Mouse (Mus musculus): Measurements from ENCODE around the gene Elmod3.
"Not testable (repeated sequence)": the region's sequence is repeated elsewhere in the genome, so short reads cannot be mapped to it uniquely, and the experiment has no call there.

The Elmod3 gene

DNA sequence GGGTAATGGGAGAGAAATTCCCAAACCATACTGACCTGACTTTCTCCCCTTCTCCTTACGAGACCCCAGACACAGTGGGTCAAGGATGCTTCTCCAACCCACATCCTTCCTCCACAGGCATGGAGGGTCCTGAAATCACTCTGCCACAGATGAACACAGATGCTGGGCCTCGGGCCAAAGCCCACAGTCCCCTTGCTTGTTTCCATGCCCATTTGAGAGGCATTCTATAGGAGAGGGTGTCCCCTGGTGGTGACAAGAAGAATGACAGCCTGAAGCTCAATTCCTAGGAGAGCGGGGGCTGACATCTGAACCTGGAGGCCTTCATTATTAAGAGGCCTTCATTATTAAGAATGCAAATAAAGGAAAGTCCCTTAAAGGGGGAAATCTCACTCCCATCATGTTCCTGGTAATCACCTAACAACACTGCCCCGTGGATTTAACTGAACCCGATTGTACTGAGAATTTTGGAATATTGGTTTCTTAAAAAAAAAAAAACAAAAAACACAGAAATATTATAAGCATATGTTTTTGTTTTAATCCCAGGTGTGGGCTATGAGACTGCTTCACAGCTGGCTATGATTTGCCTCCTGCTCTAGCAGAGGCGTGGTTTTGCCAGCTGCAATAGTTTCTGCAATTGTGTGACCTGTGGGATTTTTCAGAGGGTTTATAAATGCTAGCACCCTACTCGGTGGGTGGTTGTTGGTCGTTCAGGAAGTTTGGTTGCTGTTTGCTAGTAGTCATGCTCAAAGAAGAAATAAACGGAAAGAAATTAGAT is 64.0 kb downstream of the Elmod3 start:
- no peak for DNase-seq (ENCODE audit: low spot score)

DNA sequence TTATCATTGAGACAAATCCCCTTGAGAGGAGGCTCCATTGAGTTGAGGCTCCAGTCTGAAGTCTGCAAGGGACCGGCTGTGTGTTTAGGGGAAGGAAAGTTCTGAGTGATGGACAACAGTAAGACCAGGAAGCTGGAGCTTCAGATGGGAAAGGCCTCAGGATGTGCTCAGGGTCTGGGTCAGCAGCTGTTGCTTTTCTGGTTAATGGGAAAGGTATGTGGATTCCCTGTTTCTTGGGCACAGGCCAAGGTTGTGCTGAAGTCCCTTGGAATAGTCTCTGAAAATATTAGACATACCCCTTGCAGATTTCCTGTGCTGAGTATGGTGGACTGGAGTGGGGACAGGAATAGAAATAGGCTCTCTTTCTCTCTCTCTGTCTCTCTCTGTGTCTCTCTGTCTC is 64.7 kb downstream of the Elmod3 start:
- DNase-seq (ENCODE audit: low spot score) = not testable (repeated sequence)

DNA sequence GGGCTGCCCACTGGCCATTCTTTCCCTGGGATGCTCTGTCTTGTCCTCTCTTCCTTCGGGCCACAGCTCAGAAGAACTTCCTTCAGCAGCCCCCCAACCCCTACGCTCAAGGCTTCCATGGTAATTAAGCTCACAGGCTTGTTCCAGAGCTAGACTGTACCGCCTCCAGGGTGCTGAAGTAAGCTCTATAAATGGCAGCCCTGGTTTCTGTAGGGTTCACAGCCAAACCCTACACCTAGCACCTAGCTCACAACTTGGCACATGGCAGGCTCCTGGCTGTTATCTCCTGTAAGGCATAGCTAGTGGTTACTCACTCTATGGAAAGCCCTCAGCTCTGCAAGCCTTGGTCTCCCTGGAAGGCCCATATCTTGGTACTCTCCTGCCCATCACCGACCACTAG is 65.6 kb downstream of the Elmod3 start:
- DNase-seq (ENCODE audit: low spot score) = no peak

DNA sequence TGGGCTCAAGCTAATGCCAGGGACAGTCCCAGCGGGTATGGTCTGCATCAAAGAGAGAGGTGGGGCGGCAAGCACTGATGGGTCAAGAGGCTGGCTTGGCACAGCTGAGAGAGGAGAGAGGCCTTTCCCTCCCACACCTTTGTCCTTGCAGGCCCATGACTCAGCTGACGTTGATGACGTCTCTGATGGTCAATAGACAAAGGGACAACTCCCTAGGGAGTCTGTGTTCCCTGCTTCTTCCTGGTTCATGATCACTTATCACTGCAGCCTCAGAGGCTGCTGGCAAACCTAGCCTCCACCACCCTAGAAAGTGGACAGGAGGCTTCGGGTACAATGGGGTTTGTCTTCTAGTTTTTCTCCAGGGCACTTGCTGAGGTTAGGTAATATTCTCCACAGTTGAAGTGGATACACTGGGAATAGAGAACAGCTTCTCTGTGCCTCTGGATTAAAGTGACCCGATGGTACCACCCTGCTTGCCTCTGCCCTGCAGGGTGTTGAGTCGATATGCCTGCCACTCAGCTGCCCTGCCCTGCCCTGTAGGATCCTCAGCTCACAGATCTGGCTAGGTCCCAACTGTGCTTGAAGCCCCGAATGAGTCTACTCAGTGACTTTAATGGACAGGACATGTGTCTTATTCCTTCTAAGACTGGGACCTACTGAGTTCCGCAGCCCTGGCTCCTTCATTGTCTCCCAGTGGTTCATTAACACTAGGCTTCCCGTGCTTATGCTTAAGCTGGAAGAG is 69.6 kb downstream of the Elmod3 start:
- DNase-seq (ENCODE audit: low spot score) = no peak

DNA sequence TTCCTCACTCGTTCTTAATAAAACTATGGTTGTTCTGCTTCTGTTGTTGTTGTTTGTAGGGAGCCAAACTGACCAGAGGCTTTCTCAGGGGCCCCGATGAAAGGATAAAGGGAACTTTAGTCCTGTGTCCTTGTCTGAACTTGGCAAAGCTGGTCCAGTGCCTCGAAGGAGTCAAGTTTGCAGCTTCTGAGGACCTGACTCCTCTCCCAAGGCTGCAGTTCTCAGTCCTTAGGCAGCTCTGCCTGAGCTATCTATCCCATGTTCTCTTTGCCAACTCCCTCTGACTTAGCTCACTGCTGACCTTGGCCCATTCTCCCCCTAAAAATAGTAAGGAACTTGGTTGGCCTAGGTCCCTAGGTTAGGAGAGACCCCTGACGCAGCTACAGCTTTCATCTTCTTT is 71.1 kb downstream of the Elmod3 start:
- no peak for DNase-seq (ENCODE audit: low spot score)

DNA sequence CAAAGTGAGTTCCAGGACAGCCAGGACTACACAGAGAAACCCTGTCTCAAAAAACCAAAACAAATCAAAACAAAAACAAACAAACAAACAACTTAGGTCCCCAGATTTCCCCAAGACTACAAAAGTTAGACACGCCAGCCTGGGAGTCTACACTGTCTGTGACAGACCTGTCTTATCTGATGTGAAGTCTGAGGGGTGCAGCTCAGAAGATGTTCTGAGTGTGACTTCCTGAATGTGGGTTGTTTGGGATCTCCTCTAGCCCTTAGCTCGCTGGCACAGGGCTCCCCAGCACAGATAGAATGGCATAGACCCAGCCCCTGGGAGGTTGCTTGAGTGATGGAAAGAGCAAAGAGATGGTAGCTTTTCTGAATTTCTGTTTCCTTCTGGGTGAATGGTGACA is 74.1 kb downstream of the Elmod3 start:
- DNase-seq (ENCODE audit: low spot score) = no peak

DNA sequence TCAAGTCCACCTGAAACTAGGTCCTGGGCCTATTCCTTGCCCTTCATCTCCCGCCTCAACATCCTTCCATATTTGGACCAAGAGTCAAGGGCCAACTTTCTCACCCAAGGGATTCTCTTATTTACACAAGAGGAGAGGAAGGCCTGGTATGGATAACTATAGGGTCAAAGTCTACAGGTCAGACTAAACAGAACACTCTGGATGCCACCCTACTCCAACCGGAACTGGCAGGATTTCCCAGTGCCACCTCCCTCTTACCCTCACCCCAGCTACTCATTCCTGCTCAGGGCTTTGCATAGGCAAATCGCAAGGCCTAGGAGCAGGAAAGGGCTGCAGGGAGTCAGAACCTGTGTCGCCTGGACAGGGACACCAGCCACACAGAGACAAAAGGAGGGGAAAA is 75.0 kb downstream of the Elmod3 start:
- DNase-seq (ENCODE audit: low spot score) = no peak

DNA sequence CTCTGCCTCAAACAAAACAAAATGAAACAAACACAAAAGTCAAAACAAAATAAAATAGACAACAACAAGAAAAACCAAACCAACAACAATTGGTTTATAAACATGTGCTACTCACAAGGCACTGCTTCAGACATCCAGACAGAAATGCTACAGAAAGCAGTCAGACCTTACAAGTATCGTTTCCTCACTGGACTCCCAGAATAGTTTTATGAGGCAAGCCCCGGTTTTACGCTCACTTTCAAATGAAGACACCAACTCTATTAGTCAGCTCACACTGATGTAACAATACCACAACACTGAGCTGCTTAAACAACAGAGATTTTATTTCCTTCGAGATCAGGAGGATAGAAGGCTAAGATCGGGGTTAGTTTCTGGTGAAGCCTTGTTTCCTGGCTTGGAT is 75.9 kb downstream of the Elmod3 start:
- DNase-seq (ENCODE audit: low spot score) = no peak

DNA sequence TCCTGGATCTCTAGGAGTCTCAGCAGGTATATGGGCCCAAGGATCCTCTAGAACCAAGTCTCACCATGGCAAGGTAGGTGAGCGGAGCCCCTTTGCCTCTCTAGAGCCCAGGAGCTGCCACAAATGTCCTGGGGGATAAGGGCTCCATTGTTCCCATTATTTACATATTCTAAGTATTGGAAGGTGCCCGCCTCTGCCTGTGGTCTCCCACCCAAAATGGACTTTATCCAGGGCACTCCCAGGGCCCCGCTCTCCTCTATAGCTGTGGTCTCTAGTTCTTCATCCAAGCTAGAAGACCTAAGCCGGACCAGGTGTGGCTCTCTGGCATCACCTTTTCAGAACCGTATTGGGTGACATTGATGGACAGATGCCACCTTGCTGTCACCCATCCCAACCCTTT is 76.6 kb downstream of the Elmod3 start, which contains the start of gene Sh2d6:
Gene Sh2d6 (minus strand): TSS at position 101 of the 400 bp plus-strand sequence.
- DNase-seq (ENCODE audit: low spot score) = no peak

DNA sequence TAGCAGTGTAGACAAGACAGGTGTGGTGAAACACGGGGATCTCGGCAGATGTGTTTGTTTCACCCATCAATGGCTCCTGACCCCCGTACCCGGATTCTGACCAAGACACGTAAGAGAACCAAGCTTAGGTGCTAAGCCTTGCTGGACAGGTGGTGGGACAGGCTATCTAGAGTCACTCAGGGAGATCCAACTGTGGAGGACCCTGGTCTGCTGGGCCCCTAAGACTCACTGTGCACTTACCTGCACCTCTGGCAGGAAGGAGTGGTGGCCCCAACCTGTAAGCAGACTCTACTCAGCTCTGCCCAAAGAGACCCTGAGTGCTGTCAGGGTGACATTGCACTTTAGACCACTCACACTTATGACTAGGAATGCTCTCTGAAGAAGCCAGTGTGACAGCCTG is 77.3 kb downstream of the Elmod3 start:
- no peak for DNase-seq (ENCODE audit: low spot score)

DNA sequence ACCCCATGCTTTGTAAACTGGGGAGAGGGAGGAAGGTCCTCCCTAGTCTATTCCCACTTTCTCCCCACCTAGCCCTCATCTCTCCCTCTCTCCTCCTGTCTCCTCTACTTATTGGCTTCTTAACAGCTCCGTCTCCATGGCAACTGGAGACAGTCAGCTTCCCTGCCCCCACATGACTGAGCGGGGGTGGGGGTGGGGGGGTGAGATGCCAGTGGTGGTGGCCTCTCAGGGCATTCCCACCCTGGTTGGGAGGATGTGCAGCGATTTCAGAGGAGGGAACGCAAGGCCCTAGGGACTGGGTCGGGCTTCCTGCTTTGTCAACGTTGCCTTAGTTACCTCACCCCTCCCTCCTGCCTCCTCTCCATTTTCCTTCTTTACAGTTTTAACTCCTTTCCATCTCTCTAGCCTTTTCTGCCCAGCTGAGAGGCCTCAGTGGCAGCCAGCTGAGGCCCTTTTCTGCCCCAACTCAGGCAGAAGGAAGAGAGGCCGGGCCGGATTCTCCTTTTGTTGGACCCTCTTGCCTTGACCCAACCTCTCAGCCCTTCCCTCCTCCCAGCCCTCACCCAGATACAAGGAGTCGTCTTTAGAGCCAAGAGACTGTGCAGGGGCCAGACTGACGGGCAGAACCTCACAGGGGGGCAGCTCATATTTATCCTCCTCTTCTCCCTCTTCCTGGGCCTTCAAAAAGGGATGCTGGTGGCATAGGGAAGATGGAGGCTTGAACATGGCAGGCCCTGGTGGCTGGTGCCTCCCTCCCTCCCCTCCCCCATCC is 78.1 kb downstream of the Elmod3 start:
- DNase-seq (ENCODE audit: low spot score) = no peak

DNA sequence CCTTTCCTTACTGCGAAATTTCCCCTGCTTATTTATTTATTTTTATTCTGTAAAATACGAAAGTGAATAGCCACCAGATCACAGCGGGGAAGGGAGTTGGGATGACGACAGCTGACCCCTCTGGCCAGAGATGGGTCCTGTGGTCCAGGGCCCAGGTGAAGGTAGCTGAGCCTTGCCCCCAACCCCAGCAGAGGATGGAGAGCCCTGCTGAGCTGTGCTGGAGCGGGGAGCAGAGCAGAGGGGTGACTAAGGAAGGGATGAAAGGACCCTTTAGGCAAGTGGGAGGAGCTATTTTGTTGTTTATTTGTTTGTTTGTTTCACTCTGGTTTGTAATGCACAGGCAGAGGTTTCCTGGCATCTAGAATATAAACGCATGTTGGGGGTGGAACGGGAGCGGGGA is 78.9 kb downstream of the Elmod3 start:
- no peak for DNase-seq (ENCODE audit: low spot score)

DNA sequence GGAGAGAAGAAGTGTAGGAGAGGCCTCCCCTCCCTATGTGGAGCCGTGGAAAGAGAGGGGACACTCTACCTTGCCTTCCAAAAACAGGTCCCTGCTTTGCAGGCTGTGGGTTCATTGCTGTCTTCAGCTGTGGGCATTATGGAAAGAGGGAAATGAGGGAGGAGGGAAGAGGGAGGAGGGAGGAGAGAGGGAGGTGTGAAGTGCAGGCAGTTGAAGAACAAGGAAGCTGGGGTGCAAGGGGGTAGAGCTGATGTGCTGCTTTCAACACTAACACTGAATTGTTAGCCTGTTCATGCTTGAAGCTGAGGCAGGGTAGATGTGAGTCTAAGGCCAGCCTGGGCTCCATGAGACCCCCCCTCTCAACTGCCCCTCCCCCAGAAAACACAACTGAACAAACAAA is 79.4 kb downstream of the Elmod3 start:
- DNase-seq (ENCODE audit: low spot score) = no peak
